Mouse (Mus musculus) midbrain, embryonic 14.5 days (tissue): Measurements from ENCODE around the gene Gng10. TPM values are rescaled to one million over a fixed set of nuclear protein-coding genes. Genes with fewer than 3 reads are reported as not detected.

ENCODE experiments used
- ATAC-seq: fragments of 200-750 bp; cut with Nextera tagmentation; 2 replicates; pipeline ENCODE4 v1.8.0; 2017; ENCODE audit warnings: moderate number of reproducible peaks, moderate library complexity; ENCODE audit not compliant: low FRiP score, low TSS enrichment
- DNase-seq: peaks from one replicate; pipeline ENCODE4 v3.0.0-alpha.2; 2015
- H3K27ac ChIP-seq: fragments of 300-500 bp; sonication (generic); replicated peaks from 2 replicates; pipeline ENCODE4 v1.5.1; 2014; ENCODE audit warnings: mild to moderate bottlenecking, low read depth, low read length, moderate library complexity
- H3K27me3 ChIP-seq: fragments of 300-500 bp; sonication (generic); 2 replicates; pipeline ENCODE4 v1.6.1; 2014; ENCODE audit warnings: low read length, control low read depth, mixed read lengths; ENCODE audit not compliant: control insufficient read depth, insufficient read depth
- H3K36me3 ChIP-seq: fragments of 300-500 bp; sonication (generic); 2 replicates; pipeline ENCODE4 v1.6.1; 2014; ENCODE audit warnings: low read length, control low read depth; ENCODE audit not compliant: control insufficient read depth, insufficient read depth
- H3K4me1 ChIP-seq: fragments of 300-500 bp; sonication (generic); 2 replicates; pipeline ENCODE4 v1.6.1; 2014; ENCODE audit warnings: mild to moderate bottlenecking, antibody characterized with exemption, low read length, control low read depth; ENCODE audit not compliant: control insufficient read depth, insufficient read depth
- H3K4me2 ChIP-seq: fragments of 300-500 bp; sonication (generic); 2 replicates; pipeline ENCODE4 v1.6.1; 2014; ENCODE audit warnings: mild to moderate bottlenecking, low read length, moderate library complexity
- H3K4me3 ChIP-seq: fragments of 300-500 bp; sonication (generic); replicated peaks from 2 replicates; pipeline ENCODE4 v1.5.1; 2014; ENCODE audit warnings: low read depth, low read length
- H3K9ac ChIP-seq: fragments of 300-500 bp; sonication (generic); replicated peaks from 2 replicates; pipeline ENCODE4 v1.6.1; 2014; ENCODE audit warnings: mild to moderate bottlenecking, low read length, moderate library complexity
- H3K9me3 ChIP-seq: fragments of 300-500 bp; sonication (generic); 2 replicates; pipeline ENCODE4 v1.6.1; 2016; ENCODE audit warnings: low read length, control low read depth, mixed read lengths; ENCODE audit not compliant: control insufficient read depth
- WGBS: fragments of 180-500 bp; shearing (Covaris S2); extraction: QIAGEN DNeasy Blood & Tissue Kit; methylation state at CpG from one replicate; pipeline ENCODE4 v1.1.7; 2014; 5-methylcytosine and 5-hydroxymethylcytosine counted together
- polyA plus RNA-seq: library from polyadenylated mRNA; unstranded; fragments of >200 nt; fragmentation: Nextera tagmentation; extraction: Ambion mirVana; gene quantifications from 2 replicates; pipeline ENCODE4 v1.2.1, GENCODE M21; 2014

Gng10 gene
- polyA plus RNA-seq: 184 and 230 TPM in 2 replicates

- ATAC-seq (peak; percentile 87), DNase-seq (peak; percentile 79)
- peak within 1 kb of the TSS; percentile 96 for H3K27ac ChIP-seq
- no peaks in the 10 kb centered on the region for H3K27me3 ChIP-seq
- peak within 1 kb of the TSS; percentile 96 for H3K9ac ChIP-seq
- no peaks in the 10 kb centered on the region for H3K9me3 ChIP-seq
- peaks cover 8% of the 10 kb centered on the region for H3K36me3 ChIP-seq
- 7% methylated on average over 76 of the region's 76 CpGs for WGBS
- H3K4me1 ChIP-seq: 0 out of 2 replicates have a peak, but pooled peaks cover 3% of the 10 kb centered on the region
- H3K4me2 ChIP-seq: peak within 1 kb of the TSS; percentile 60
- peak within 1 kb of the TSS; percentile 80 for H3K4me3 ChIP-seq
Measured at GRCm38 (mm10) chr4:59034918-59035785, at the start of gene Gng10. Gng10 (plus strand) TSS chr4:59035088.

- H3K4me2 ChIP-seq: no peak overlapping the region
- 23% methylated on average over 7 of the region's 7 CpGs for WGBS
- H3K27ac ChIP-seq: no peak overlapping the region
- no peak overlapping the region for H3K9ac ChIP-seq
- no peak overlapping the region for H3K4me3 ChIP-seq
- peak; percentile 85 for DNase-seq
- no peaks in the 10 kb centered on the region for H3K27me3 ChIP-seq
- H3K36me3 ChIP-seq: no peaks in the 10 kb centered on the region
- no peaks in the 10 kb centered on the region for H3K9me3 ChIP-seq
- ATAC-seq: no peak
- peaks cover 4% of the 10 kb centered on the region; the same call in 1 of the 2 replicates for H3K4me1 ChIP-seq
Measured at GRCm38 (mm10) chr4:58985157-58985648, 49.7 kb upstream of the Gng10 start.

GRCm38 (mm10) chr4:58986540-58987190, 48.2 kb upstream of the Gng10 start, which contains the start of gene Ptgr1:
Ptgr1 (minus strand) TSS chr4:58987119.
- ATAC-seq: peak; percentile 47
- H3K36me3 ChIP-seq: no peaks in the 10 kb centered on the region
- peak within 1 kb of the TSS; percentile 46 for H3K4me3 ChIP-seq

GRCm38 (mm10) chr4:58989303-58989898, 45.5 kb upstream of the Gng10 start:
- WGBS: 85% methylated on average over 7 of the region's 7 CpGs
- DNase-seq (no peak), ATAC-seq (no peak)
- Histone ChIP-seq H3K9me3 (no peaks in the 10 kb centered on the region), H3K4me3 (no peak overlapping the region), H3K9ac (no peak overlapping the region), H3K27me3 (no peaks in the 10 kb centered on the region), H3K4me1 (peaks cover 4% of the 10 kb centered on the region; the same call in 1 of the 2 replicates), H3K36me3 (no peaks in the 10 kb centered on the region), H3K4me2 (no peak overlapping the region), H3K27ac (no peak overlapping the region)

More at GRCm38 (mm10) chr4:58986540-58987190, 48.2 kb upstream of the Gng10 start, which contains the start of gene Ptgr1:
- peak; percentile 88 for DNase-seq
- Histone ChIP-seq H3K9ac (peak within 1 kb of the TSS; percentile 52; the same call in 1 of the 2 replicates), H3K9me3 (no peaks in the 10 kb centered on the region), H3K27ac (no peak within 1 kb of the TSS), H3K4me1 (peaks cover 4% of the 10 kb centered on the region; the same call in 1 of the 2 replicates), H3K4me2 (peak within 1 kb of the TSS; percentile 82), H3K27me3 (no peaks in the 10 kb centered on the region)
- WGBS: 2% methylated on average over 28 of the region's 28 CpGs

GRCm38 (mm10) chr4:58990609-58991434, 44.1 kb upstream of the Gng10 start:
- H3K27me3 ChIP-seq: no peaks in the 10 kb centered on the region
- peaks cover 4% of the 10 kb centered on the region; the same call in 1 of the 2 replicates for H3K4me1 ChIP-seq
- ATAC-seq: 0 out of 2 replicates have a peak, but pooled peaks have one; percentile 32
- no peak overlapping the region for H3K4me2 ChIP-seq
- no peaks in the 10 kb centered on the region for H3K9me3 ChIP-seq
- DNase-seq: peak; percentile 49
- 48% methylated on average over 17 of the region's 17 CpGs for WGBS
- no peak overlapping the region for H3K4me3 ChIP-seq
- H3K9ac ChIP-seq: no peak overlapping the region
- H3K27ac ChIP-seq: no peak overlapping the region
- no peaks in the 10 kb centered on the region for H3K36me3 ChIP-seq

GRCm38 (mm10) chr4:58992195-58992594, 42.7 kb upstream of the Gng10 start:
- Histone ChIP-seq H3K27ac (no peak overlapping the region), H3K9me3 (no peaks in the 10 kb centered on the region), H3K36me3 (no peaks in the 10 kb centered on the region), H3K27me3 (no peaks in the 10 kb centered on the region), H3K4me1 (no peaks in the 10 kb centered on the region), H3K4me3 (no peak overlapping the region), H3K9ac (no peak overlapping the region), H3K4me2 (no peak overlapping the region)
- DNase-seq (no peak), ATAC-seq (no peak)
- WGBS: 67% methylated on average over 5 of the region's 5 CpGs

- Histone ChIP-seq H3K9ac (no peak within 1 kb of the TSS), H3K9me3 (no peaks in the 10 kb centered on the region), H3K4me3 (no peak within 1 kb of the TSS), H3K36me3 (no peaks in the 10 kb centered on the region), H3K27me3 (no peaks in the 10 kb centered on the region), H3K27ac (no peak within 1 kb of the TSS), H3K4me2 (no peak within 1 kb of the TSS), H3K4me1 (no peaks in the 10 kb centered on the region)
- 92% methylated on average over 4 of the region's 4 CpGs for WGBS
- DNase-seq (no peak), ATAC-seq (no peak)
Measured at GRCm38 (mm10) chr4:58994762-58995161, 40.1 kb upstream of the Gng10 start, which contains the start of gene Dnajc25. Dnajc25 (plus strand) TSS chr4:58995062.
